Mouse (Mus musculus): ENCODE measurements around the gene Prss56. TPM values are rescaled to one million over a fixed set of nuclear protein-coding genes. Genes with fewer than 3 reads are reported as not detected.

Prss56 gene
- total RNA-seq, 2 experiments from 2014 or later, result not detected

DNA sequence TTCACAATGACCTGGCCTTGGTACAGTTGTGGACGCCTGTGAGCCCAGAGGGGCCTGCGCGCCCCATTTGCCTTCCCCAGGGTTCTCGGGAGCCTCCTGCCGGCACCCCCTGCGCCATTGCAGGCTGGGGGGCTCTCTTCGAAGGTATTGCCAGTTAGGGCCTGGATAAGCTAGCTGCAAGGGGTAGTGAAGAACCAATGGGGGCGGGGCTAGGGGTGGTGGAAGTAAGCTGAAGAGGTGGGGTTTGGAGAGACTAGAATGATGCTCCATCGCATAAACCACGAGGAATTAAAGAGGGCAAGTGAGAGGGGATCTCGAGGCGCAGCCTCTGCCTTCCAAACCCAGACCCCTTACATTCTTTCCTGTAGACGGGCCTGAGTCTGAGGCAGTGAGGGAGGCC is 2.4 kb downstream of the Prss56 start:
- no peak for DNase-seq

DNA sequence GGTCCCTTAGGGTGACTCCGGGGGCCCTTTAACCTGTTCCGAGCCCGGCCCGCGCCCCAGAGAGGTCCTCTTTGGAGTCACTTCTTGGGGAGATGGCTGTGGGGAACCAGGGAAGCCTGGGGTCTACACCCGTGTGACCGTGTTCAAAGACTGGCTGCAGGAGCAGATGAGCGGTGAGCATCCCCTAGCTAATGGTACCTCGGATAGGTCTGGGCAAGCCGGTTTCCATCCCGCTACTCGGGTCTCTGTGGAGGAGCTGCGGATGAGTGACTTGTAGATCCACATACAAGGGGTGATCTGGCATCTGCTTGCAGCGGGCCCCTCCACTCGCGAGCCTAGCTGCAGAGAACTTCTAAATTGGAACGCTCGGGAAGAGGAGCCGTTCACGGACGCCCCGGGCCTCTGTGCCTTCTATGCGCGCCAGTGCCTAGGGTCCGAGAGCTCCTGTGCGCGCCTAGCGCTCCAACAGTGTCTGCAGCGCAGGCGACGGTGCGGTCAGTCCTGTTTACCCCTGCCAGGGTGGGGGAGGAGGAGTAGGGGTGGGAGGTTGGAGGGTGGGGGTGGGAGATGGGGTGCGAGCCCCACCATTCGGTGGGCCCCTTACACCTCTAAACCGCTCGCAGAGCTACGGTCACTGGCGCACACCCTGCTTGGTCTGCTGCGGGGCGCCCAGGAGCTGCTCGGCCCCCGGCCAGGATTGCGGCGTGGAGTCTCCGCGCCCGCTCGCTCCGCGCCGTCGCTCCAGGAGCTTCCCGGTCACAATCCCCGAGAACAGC is 3.3 kb downstream of the Prss56 start:
- DNase-seq, result no peak

GRCm38 (mm10) chr1:87187037-87187355 is 3.9 kb downstream of the Prss56 start:
- no peak for DNase-seq

- DNase-seq, result no peak
Observed at GRCm38 (mm10) chr1:87190429-87190828, 7.3 kb downstream of the Prss56 start, which contains the start of gene Chrnd. Gene Chrnd (plus strand): TSS chr1:87190607.

DNA sequence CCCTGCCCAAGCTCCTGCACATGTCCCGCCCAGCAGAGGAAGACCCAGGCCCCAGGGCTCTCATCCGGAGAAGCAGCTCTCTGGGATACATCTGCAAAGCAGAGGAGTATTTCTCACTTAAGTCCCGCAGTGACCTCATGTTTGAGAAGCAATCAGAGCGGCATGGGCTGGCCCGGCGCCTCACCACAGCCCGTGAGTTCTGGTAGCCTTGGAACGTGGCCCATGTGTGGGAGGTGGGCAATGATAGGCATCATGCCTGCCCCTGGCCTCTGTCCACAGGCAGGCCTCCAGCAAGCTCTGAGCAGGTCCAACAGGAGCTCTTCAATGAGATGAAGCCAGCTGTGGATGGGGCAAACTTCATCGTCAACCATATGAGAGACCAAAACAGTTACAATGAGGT is 14.2 kb downstream of the Prss56 start:
- no peak for DNase-seq

DNA sequence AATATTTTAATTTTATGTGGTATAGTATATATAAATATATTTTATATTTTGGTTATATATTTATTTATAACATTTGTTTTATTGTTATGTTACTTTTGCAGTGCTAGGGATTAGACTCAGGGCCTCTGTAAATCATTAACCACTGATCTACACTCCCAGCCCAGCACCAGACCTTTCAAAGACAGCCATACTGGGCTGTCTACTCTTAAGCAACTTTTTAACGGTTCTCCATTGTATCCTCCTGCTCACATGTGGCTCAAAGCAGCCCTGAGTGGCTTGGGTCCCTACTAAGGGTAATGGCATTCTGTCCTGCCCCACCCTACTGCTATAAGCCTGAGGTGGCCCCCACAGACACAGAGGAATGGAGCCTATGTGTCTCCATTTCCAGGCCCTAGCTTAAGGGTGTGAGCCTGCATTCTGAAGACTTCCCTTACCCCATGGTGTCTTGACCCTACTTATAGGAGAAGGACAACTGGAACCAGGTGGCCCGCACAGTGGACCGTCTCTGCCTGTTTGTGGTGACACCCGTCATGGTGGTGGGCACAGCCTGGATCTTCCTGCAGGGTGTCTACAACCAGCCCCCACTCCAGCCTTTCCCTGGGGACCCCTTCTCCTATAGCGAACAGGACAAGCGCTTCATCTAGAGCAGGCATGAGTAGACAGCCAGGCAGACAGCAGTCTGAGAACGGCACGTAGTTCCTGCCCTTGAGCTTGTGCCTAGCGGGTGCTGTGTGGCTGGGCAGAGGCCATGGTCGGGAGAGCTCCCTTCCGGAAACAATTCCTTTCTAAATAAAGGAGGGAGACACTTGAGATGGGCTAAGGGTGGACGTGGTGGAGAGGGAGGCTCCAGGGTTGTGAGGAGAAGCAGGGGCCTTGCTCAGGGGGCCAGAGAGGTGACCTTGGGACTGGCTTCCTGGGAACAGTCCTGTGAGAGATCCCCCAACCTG is 15.3 kb downstream of the Prss56 start:
- DNase-seq, result no peak

GRCm38 (mm10) chr1:87200811-87201210 is 17.7 kb downstream of the Prss56 start:
- DNase-seq, result no peak

GRCm38 (mm10) chr1:87201848-87202247 is 18.7 kb downstream of the Prss56 start:
- DNase-seq, result no peak

DNA sequence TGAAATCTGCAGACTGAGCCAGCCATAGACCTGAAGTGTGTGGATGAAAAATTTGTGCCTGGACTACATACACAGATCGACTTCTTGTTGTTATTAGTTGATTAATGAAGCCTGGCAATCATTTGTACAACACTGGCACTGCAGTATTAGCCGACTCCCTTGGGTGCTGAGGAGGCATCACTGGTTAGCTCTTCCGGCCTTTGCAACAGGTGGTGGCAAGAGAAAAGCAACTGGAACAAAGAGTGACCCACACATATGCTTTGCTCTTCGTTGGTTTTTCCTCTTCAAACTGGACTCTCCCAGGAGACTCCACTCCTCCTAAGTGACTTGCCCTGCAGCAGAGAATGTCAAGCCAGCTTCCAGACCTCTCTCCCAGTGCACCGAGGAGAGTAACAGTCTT is 20.7 kb downstream of the Prss56 start:
- DNase-seq, result no peak

DNA sequence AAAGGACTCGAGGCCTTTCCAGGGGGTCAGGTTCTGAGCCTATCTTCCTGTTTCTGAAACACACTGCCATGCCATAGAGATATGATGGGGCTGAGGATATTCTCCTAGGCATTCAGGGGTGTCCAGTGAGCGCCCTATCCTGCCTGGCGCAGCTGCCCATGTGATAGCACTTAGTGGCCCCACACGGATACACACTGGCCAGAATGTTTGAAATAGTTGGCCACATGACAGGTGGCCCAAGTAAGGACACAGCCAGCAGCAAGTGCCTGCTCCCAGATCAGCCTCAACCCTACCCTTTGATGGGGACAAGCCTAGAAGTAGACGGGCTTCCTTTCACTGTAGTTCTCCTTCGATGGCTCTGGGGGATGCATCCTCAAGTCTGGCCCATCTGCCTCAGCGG is 21.4 kb downstream of the Prss56 start, which contains the start of gene Chrng:
TSS of gene Chrng (plus strand) at position 193 of the 400 bp plus-strand sequence.
- no peak for DNase-seq

DNA sequence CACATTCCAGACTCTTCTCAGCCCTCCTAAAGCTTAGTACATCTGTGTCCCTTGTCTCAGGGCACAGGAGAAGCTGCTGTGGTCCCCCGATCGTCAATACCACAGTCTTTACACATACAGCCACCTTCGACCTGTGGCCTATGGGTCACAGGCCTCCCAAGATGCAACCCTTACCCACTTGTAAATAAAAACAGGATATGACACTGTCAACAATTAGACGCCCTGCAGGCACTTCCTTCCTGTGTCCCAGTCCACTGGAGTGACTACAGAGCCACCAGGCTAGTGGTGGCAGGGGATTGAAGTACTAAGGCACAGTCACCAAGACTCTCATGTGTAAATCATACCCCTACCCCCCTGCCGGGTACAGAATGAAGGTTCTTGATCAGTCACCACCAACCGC is 21.9 kb downstream of the Prss56 start:
- no peak for DNase-seq

- no peak for DNase-seq
Observed at GRCm38 (mm10) chr1:87205502-87205901, 22.4 kb downstream of the Prss56 start.

DNA sequence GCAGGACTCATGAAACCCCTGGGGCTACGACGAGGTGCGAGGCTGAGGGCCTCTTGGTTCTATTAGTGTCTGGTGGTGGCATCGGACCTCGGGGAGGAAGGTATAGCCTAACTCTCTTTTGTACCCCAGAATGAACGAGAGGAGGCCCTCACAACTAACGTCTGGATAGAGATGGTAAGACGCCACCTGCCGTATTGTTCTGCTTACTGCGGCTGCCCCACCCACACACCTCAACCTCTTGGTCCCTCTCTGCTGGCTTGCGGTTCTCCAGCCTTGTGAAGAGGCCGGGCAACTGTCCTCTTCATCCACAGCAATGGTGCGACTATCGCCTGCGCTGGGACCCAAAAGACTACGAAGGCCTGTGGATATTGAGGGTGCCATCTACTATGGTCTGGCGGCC is 23.2 kb downstream of the Prss56 start:
- DNase-seq, result no peak

GRCm38 (mm10) chr1:87211431-87211830 is 28.3 kb downstream of the Prss56 start:
- no peak for DNase-seq

DNA sequence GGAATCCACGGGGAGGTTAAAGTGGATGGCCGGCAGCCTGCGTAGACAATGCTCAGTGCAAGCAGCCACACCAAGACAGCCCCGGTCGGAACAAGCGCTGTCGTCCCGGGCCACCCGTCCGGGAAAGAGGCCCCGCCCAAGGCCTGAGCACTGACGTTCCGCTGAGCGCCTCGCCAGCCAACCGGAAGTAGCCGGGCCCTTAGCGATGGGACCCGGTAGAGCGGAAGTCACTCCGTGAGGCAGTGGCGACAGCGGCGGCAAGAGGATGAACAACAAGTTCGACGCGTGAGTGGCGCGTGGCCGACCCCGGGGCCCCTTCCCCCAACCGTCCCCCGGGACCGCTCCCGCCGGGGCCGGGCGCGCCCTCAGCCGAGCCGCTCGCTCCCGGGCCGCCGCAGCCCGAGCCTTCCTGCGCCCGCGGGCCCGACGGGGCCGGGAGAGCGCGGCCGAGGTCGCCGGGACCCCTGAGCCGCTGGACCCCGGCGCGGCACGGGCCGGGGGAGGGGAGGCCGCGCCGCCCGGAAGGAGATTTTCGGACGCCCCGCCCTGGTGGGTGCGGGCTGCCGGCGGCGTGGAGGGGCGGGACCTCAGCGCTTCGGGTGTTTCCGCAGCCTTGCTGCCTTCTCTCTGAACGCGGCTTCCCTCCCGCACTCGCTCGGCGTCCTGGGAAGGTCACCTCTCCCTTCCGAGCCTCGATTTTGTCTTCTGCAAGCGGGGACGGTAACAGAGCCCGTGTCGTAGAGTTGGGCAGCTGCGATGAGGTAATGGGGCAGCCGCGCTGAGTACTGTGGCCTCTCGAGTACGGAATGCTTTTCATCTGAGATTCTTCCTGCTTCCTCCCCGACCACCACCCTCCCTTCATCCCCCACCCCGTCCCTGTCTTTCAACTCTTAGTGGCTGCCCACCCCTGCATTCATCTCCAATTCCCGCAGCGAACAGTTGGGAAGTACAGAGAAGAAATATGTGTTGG is 30.9 kb downstream of the Prss56 start, which contains the start of gene Eif4e2:
TSS of gene Eif4e2 (plus strand) at position 180 of the 970 bp plus-strand sequence.
- DNase-seq, result peak; percentile 95

DNA sequence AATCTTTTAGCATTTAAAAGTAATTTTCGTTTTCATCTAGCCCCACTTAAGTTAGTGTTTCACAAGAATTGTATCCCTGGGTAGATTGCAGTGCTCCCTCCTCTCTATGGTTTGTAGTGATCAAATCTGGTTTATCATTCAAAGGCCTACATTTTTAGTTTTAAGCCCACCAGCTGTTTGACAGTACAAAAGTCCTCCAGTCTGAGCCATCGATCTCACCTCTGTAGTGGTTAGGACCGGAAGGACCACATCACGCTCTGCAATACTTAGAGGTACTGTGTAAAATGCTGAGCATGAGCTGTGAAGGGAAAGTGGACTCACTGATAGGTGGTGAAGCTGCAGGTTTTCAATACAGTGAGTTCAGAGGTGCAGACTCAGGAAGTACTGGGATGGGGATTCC is 31.6 kb downstream of the Prss56 start:
- no peak for DNase-seq

DNA sequence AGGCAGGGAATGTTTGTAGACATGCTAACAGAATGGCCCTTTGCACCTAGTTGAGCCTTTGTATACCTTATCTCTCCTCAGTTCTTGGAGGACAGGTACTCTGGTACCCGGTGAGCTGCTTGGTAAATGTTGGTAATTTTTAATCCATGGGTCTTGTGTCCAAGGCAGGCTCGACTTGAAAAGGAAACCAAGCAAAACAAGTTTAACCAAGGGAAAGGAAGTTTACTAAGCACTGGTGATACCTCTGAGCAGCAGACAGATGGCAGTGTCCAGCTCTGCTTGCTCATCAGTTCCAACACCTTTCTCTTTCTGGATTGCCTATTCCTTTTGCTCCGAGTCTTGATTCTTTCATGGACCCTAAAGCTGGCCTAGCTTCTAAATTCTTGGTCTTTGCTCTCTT is 34.8 kb downstream of the Prss56 start:
- no peak for DNase-seq

- DNase-seq, result no peak
Observed at GRCm38 (mm10) chr1:87225739-87226138, 42.6 kb downstream of the Prss56 start.

GRCm38 (mm10) chr1:87226409-87227159 is 43.5 kb downstream of the Prss56 start:
- no peak for DNase-seq

DNA sequence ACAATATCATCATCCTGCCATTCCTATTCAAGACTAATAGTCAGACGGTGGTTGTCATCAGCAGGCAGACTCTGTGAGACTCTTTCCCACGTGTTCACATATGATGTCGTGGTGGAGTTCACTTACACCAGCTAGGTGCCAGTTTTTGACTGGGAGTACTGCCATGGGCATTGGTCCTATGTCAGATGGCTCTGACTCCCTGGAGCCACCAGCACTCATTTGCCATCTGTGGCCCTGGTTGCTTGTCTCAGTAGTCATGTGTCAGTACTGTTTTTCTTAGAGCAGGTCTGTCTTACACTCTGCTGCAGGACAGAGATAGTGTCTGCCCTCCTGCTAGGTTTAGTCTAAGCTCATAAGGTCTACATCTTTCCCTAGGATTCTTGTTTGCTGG is 44.0 kb downstream of the Prss56 start:
- peak; percentile 55 for DNase-seq

GRCm38 (mm10) chr1:87230606-87231005 is 47.5 kb downstream of the Prss56 start:
- no peak for DNase-seq
